Mouse (Mus musculus) adrenal gland, adult 18-20 months (tissue): ENCODE results near the gene Tekt1. TPM values are rescaled to one million over a fixed set of nuclear protein-coding genes. Genes with fewer than 3 reads are reported as not detected.

ENCODE experiments used
- DNase-seq, 2 experiments: peaks; one replicate each; pipeline ENCODE4 v3.0.0; 2021 to 2022; ENCODE audit warnings: low spot score in 2 of 2
- total RNA-seq, 2 experiments: library from RNA; stranded (reverse); gene quantifications; 1 replicate in 1 of 2; 2 replicates in 1 of 2; pipeline ENCODE4 v1.2.3; 2021

Gene Tekt1
- total RNA-seq, 2 experiments from 2014 or later = 0.20 to 0.26 TPM

GRCm38 (mm10) chr11:72391181-72391580 is 28.9 kb upstream of the Tekt1 start:
- DNase-seq = no peak

- DNase-seq = no peak
These were observed 27.3 kb upstream of the Tekt1 start for GRCm38 (mm10) chr11:72389407-72390142.

GRCm38 (mm10) chr11:72388113-72388529 is 25.9 kb upstream of the Tekt1 start:
- DNase-seq = no peak

GRCm38 (mm10) chr11:72379351-72379750 is 17.1 kb upstream of the Tekt1 start:
- no peak for DNase-seq

GRCm38 (mm10) chr11:72378222-72378621 is 16.0 kb upstream of the Tekt1 start:
- no peak for DNase-seq

GRCm38 (mm10) chr11:72376562-72376961 is 14.3 kb upstream of the Tekt1 start:
- no peak for DNase-seq

GRCm38 (mm10) chr11:72369904-72370672 is 7.8 kb upstream of the Tekt1 start:
- DNase-seq = no peak

- DNase-seq = no peak
These were observed 5.9 kb upstream of the Tekt1 start for GRCm38 (mm10) chr11:72367934-72368674.

- peak in 1 of 2 experiments; percentile 23 for DNase-seq
These were observed 3.9 kb upstream of the Tekt1 start for GRCm38 (mm10) chr11:72366126-72366525.

- DNase-seq = no peak
These were observed 2.3 kb upstream of the Tekt1 start for GRCm38 (mm10) chr11:72364526-72364925.

GRCm38 (mm10) chr11:72363523-72364240 is 1.4 kb upstream of the Tekt1 start:
- DNase-seq = peak in 1 of 2 experiments; percentile 14

- DNase-seq = peak; percentile 43 to 60
These were observed 576 bp downstream of the Tekt1 start for GRCm38 (mm10) chr11:72361385-72362346.

GRCm38 (mm10) chr11:72354971-72355728 is 7.1 kb downstream of the Tekt1 start:
- DNase-seq = peak; percentile 75 to 83

GRCm38 (mm10) chr11:72353186-72353585 is 9.1 kb downstream of the Tekt1 start:
- DNase-seq = no peak

- no peak for DNase-seq
These were observed 10.0 kb downstream of the Tekt1 start for GRCm38 (mm10) chr11:72352272-72352671.

GRCm38 (mm10) chr11:72349652-72350051 is 12.6 kb downstream of the Tekt1 start:
- no peak for DNase-seq

- DNase-seq = no peak
These were observed 13.2 kb downstream of the Tekt1 start for GRCm38 (mm10) chr11:72349016-72349415.

- DNase-seq = no peak
These were observed 13.7 kb downstream of the Tekt1 start for GRCm38 (mm10) chr11:72348563-72348962.

- DNase-seq = no peak
These were observed 17.8 kb downstream of the Tekt1 start for GRCm38 (mm10) chr11:72344486-72344885.
